ENCODE assay signal across 7 mouse cellular contexts in genomic region chr14:31664903-31665565, GRCm38 (mm10). TPM values are rescaled to one million over a fixed set of nuclear protein-coding genes. Genes with fewer than 3 reads are reported as not detected.
DNase-seq lines count a peak whose midpoint lies in the region; ATAC-seq and TF ChIP-seq lines count a peak whose summit lies in the region.

No protein-coding gene starts in this region.

- H3K9me3 ChIP-seq in limb, embryonic 15.5 days: no peaks in the 10 kb centered on the region

- no peak for TF ChIP-seq CTCF in embryonic fibroblast, embryonic 13.5 days (IDR thresholded peaks at IDR 0.05; ENCODE audit: borderline replicate concordance, insufficient read depth, low read length)

- H3K27ac ChIP-seq in embryonic fibroblast, embryonic 13.5 days (ENCODE audit: insufficient read depth, low read length): peak overlapping the region; percentile 99
- peak overlapping the region; percentile 98 for H3K27ac ChIP-seq in limb, embryonic 15.5 days

- no peak overlapping the region for H3K4me2 ChIP-seq in limb, embryonic 15.5 days

- H3K4me1 ChIP-seq in embryonic fibroblast, embryonic 13.5 days (ENCODE audit: control insufficient read depth, insufficient read depth, low read length): peaks cover 30% of the 10 kb centered on the region
- H3K4me1 ChIP-seq in limb, embryonic 15.5 days: peaks cover 86% of the 10 kb centered on the region

- no peak for ATAC-seq in limb, embryonic 15.5 days (ENCODE audit: insufficient number of reproducible peaks, low FRiP score, low TSS enrichment, low read depth)

- 51% methylated on average over 12 of the region's 12 CpGs for WGBS in limb, embryonic 15.5 days

- H3K4me3 ChIP-seq in embryonic fibroblast, embryonic 13.5 days (ENCODE audit: insufficient read depth, low read length): no peak overlapping the region
- H3K4me3 ChIP-seq in limb, embryonic 15.5 days: no peak overlapping the region

- DNase-seq in thymus, postnatal 0 days (ENCODE audit: low spot score): peak; percentile 40
- DNase-seq in thymus, adult 18-20 months: no peak
- DNase-seq in thymus, postnatal 4 days: peak; percentile 53
- no peak for DNase-seq in urinary bladder, postnatal 4 days (ENCODE audit: low spot score in 2 of 2)
- DNase-seq in right cerebral cortex, adult 18-20 months: no peak

- H3K9ac ChIP-seq in limb, embryonic 15.5 days: no peak overlapping the region

- no peaks in the 10 kb centered on the region for H3K27me3 ChIP-seq in limb, embryonic 15.5 days

- no peak for TF ChIP-seq POLR2A in embryonic fibroblast, embryonic 13.5 days (IDR thresholded peaks at IDR 0.05; ENCODE audit: low read depth, low read length)

- H3K36me3 ChIP-seq in limb, embryonic 15.5 days: peaks cover 13% of the 10 kb centered on the region; the same call in 1 of the 2 replicates

RNA-seq across cellular contexts. Expression of gene Hacl1, which starts 23.9 kb away (rescaled TPM):
- polyA plus RNA-seq in thymus, postnatal 0 days (2015; fragmentation: Nextera tagmentation; extraction: Ambion mirVana): 19.6 and 31.3 TPM in 2 replicates
- polyA plus RNA-seq in embryonic fibroblast, embryonic 13.5 days (2011; ENCODE audit: insufficient read length, low read depth, missing spikeins): 11.0 and 11.5 TPM in 2 replicates
- polyA plus RNA-seq in limb, embryonic 15.5 days (2015; fragmentation: Nextera tagmentation; extraction: Ambion mirVana): 12.2 and 14.7 TPM in 2 replicates

RNA-seq across cellular contexts. Expression of gene Btd, which starts 24.2 kb away (rescaled TPM):
- 21.2 and 23.2 TPM in 2 replicates for polyA plus RNA-seq in thymus, postnatal 0 days (2015; fragmentation: Nextera tagmentation; extraction: Ambion mirVana)
- 13.6 and 15.8 TPM in 2 replicates for polyA plus RNA-seq in embryonic fibroblast, embryonic 13.5 days (2011; ENCODE audit: insufficient read length, low read depth, missing spikeins)
- polyA plus RNA-seq in limb, embryonic 15.5 days (2015; fragmentation: Nextera tagmentation; extraction: Ambion mirVana): 37.1 and 37.8 TPM in 2 replicates

RNA-seq across cellular contexts. Expression of gene Gm49387, which starts 24.4 kb away (rescaled TPM):
- polyA plus RNA-seq in thymus, postnatal 0 days (2015; fragmentation: Nextera tagmentation; extraction: Ambion mirVana): 2.6 and 3.2 TPM in 2 replicates
- not detected in 2 replicates for polyA plus RNA-seq in embryonic fibroblast, embryonic 13.5 days (2011; ENCODE audit: insufficient read length, low read depth, missing spikeins)
- 0.97 and 1.7 TPM in 2 replicates for polyA plus RNA-seq in limb, embryonic 15.5 days (2015; fragmentation: Nextera tagmentation; extraction: Ambion mirVana)

Comparison
In these comparisons a context has a peak if more than half of its experiments do, and no peak if none do; other contexts are left out.
1. DNase-seq: peak in thymus, postnatal 0 days (single experiment) and thymus, postnatal 4 days (single experiment); none in thymus, adult 18-20 months (0 of 2), urinary bladder, postnatal 4 days (0 of 2) and right cerebral cortex, adult 18-20 months (single experiment).